Mouse (Mus musculus): ENCODE measurements around the gene 1700001C02Rik.

The 1700001C02Rik gene

GRCm38 (mm10) chr5:30494606-30495005 lies 28.8 kb downstream of the 1700001C02Rik start:
- DNase-seq (ENCODE audit: inconsistent ontology term): no peak

DNA sequence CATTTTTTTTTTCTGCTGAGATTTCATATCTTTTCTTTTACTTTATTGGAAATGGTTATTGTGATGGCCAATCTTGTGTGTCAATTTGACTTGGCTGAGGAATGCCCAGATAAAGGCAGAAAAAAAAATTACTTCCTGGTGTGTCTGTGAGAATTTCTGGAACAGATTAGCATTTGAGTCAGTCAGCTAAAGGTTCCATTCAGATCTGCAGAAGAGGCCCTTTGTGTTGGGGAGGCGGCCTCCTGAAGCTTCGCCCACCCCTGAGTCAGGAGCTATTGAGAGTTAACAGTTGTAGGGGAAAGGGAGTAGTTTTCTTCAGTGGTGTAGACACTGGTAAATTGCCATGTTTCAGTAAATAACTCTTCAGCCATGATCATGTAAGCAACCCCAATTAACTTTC lies 29.4 kb downstream of the 1700001C02Rik start:
- peak; percentile 38 for DNase-seq (ENCODE audit: inconsistent ontology term)

DNA sequence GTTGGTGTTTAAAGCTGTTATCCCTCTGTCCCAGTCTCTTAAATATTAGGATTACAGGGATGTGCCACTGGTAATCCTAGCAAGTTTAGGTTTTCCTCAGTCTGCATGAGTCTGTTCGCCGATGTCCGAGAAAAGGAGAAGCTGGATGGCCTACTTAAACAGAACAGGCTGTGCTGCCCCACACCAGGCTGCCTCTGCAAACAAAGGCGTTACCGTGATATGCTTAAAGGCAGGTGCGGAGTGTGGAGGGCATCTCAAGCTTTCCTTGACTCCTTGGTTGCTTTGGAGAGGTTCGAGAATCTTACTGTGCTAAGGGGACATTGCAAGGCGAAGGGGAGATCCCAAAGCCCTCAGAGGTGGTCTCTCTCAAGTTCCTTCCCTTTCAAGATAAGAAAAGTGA lies 31.0 kb downstream of the 1700001C02Rik start:
- no peak for DNase-seq (ENCODE audit: inconsistent ontology term)

DNA sequence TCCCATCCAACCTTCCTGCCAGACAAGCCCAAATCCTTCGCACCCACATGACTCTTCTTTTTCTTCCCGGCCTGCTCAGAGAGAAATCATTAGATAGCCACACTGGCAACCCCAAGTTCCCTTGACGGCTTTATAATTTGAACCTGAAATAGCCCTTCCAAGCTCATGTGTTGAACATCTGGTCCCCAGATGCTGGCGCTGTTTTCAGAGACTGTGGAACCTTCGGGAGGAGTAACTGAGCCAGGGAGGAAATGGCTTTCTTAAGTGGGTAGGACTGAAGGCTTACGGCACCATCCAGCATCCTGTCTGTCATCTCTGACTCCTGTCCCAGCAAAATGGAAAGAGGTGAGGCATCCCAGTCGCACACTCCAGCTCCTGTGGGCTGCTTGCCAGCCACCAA lies 31.5 kb downstream of the 1700001C02Rik start:
- no peak for DNase-seq (ENCODE audit: inconsistent ontology term)

GRCm38 (mm10) chr5:30513111-30513510 lies 47.3 kb downstream of the 1700001C02Rik start:
- DNase-seq (ENCODE audit: inconsistent ontology term): no peak

GRCm38 (mm10) chr5:30516376-30516775 lies 50.5 kb downstream of the 1700001C02Rik start:
- peak; percentile 34 for DNase-seq (ENCODE audit: inconsistent ontology term)

GRCm38 (mm10) chr5:30518108-30518507 lies 52.3 kb downstream of the 1700001C02Rik start:
- DNase-seq (ENCODE audit: inconsistent ontology term): no peak

DNA sequence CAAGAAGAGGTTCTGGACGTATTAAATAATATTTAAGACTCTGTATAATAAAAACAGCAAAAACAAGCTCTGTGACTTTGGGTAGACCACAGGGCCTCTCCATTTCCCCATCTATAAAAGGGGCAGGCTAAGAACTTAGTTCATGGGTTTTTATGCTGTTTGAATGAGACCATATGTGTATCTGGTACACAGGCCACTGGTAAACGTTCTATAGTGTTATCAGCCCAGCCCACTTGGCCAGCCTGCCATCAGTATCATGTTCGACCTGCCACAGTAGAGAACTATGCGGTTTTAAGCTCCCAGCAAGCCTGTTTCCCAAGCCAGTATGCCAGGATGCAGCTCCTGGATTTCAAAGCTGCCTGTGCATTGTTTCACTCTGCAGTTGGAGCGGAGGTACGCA lies 52.7 kb downstream of the 1700001C02Rik start:
- DNase-seq (ENCODE audit: inconsistent ontology term): no peak

DNA sequence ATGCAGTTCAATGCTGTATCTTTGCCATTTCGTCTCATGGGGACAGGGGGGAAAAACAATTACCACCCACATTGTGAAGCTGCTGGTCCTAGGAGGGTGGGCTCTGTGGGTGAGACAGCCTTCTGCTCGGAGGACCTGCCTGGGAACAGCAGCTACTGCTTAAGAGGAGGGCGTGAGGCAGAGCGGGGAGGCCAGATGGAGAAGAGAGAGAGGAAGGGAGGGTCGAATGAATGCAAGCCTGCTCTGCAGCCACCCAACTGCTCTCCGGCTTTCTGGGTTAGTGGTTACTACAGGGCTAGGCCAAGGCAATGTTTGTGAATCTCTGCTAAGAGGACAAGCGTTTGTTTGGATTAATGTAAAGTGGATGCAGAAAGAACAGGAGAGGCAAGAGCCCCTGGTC lies 53.6 kb downstream of the 1700001C02Rik start:
- DNase-seq (ENCODE audit: inconsistent ontology term): no peak

DNA sequence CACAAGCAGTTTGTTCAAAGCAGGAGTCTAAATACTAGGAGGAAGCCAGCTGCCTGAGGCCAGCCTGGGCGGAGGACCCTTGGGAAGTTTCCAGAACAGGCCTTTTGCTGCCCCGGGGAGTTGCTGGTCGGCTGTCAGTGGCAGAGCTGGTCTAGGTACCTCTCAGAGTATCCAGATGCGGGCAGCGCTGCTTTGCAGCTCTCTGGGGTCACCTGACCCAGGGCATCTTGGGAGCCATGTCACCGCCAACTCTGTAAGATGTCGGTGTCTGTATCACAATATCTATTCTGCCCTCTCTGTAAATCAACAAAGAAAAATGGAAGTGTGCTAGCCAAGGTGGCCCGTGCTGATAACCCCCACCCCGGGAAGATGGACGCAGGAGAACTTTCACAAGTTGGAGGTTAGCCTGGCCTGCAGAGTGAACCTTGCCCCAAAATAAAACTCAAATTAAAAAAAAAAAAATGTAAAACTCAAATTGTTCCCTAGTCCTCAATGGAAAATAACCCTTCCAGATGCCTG lies 54.4 kb downstream of the 1700001C02Rik start:
- no peak for DNase-seq (ENCODE audit: inconsistent ontology term)

- peak; percentile 61 for DNase-seq (ENCODE audit: inconsistent ontology term)
Observed at GRCm38 (mm10) chr5:30522406-30522805, 56.6 kb downstream of the 1700001C02Rik start.

DNA sequence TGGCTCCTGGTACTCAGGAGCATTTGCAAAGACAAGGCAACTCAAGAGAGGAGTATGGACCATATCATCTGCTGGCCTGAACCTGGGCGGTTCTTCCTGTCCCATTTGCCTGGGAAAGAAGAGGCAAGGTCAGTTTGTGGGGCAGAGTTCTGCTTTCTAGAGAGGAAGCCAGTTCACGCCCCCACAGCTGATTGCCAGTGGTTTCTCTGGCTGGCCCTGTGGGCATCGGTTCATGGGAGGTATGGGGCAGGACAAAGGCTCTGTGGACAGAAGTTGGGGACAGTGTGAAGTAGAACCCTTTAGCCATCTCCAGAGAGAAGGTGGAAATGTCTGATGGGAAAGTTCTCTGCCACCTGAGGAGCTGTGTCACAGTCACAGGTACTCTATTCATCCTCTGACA lies 57.3 kb downstream of the 1700001C02Rik start:
- no peak for DNase-seq (ENCODE audit: inconsistent ontology term)

GRCm38 (mm10) chr5:30524213-30524612 lies 58.4 kb downstream of the 1700001C02Rik start:
- DNase-seq (ENCODE audit: inconsistent ontology term): no peak

- peak; percentile 77 for DNase-seq (ENCODE audit: inconsistent ontology term)
Observed at GRCm38 (mm10) chr5:30525920-30526836, 60.3 kb downstream of the 1700001C02Rik start.

- no peak for DNase-seq (ENCODE audit: inconsistent ontology term)
Observed at GRCm38 (mm10) chr5:30527129-30527528, 61.3 kb downstream of the 1700001C02Rik start.

DNA sequence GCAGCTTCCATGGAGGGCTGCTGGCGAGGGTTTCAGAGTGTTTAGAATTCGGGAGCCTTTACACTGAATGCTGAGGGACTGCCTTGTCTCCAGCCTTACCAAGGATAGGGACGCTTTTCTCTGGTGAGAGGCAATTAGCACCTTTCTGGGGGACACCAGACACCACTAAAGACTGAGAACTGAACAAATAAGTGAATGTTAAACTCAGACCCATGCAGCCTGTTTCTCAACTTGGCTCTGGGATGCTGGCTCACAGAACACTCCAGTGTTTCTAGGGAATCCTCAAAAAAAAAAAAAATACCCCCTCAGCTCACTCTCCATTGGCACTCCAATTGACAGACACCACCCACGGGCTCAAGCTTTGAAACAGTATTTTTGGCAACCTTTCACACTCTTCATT lies 63.1 kb downstream of the 1700001C02Rik start:
- no peak for DNase-seq (ENCODE audit: inconsistent ontology term)
